Mouse (Mus musculus): Measurements from ENCODE around the gene Fancg.

- TF ChIP-seq POLR2A (IDR thresholded peaks at IDR 0.05; ENCODE audit: control insufficient read depth in 1 of 2, insufficient read depth in 1 of 2, low read depth in 1 of 2, low read length in 2 of 2, poor library complexity in 1 of 2) (no peak), CTCF (IDR thresholded peaks at IDR 0.05 in 2 of 3, conservative IDR thresholded peaks at IDR 0.05 in 1 of 3; ENCODE audit: control insufficient read depth in 1 of 3, insufficient read depth in 1 of 3, low read depth in 2 of 3, low read length in 3 of 3, poor library complexity in 1 of 3, severe bottlenecking in 1 of 3) (no peak), CHD2 (IDR thresholded peaks at IDR 0.05; ENCODE audit: low read length) (no peak), UBTF (IDR thresholded peaks at IDR 0.05; ENCODE audit: borderline replicate concordance, insufficient read depth, low read depth, low read length) (no peak), SIN3A (IDR thresholded peaks at IDR 0.05; ENCODE audit: low read length) (no peak), EP300 (IDR thresholded peaks at IDR 0.05; ENCODE audit: low read depth in 1 of 2, low read length in 2 of 2) (no peak)
Observed at GRCm38 (mm10) chr4:43024673-43025072, 14.4 kb upstream of the Fancg start.
